Mouse (Mus musculus) hindbrain, postnatal 0 days (tissue): ENCODE measurements at regions not wholly inside any gene's neighbourhood (a gene's known extent, or its start where the extent isn't known, plus 50 kb on each side); places are given as distances from the start of the nearest gene placed in this dataset.

Experiments used
- ATAC-seq: fragments of 200-750 bp; cut with Nextera tagmentation; 2 replicates; pipeline ENCODE4 v1.8.0; 2017; ENCODE audit warnings: mild to moderate bottlenecking, moderate TSS enrichment, moderate library complexity
- DNase-seq: peaks from one replicate; pipeline ENCODE4 v3.0.0-alpha.2; 2015; ENCODE audit warnings: low spot score
- H3K27ac ChIP-seq: fragments of 300-500 bp; sonication (generic); 2 replicates; pipeline ENCODE4 v1.5.1; 2014; ENCODE audit warnings: mild to moderate bottlenecking
- H3K27me3 ChIP-seq: fragments of 300-500 bp; sonication (generic); 2 replicates; pipeline ENCODE4 v1.6.1; 2014; ENCODE audit warnings: low read length, mixed read lengths; ENCODE audit not compliant: insufficient read depth
- H3K36me3 ChIP-seq: fragments of 300-500 bp; sonication (generic); 2 replicates; pipeline ENCODE4 v1.6.1; 2014; ENCODE audit warnings: low read length, mixed read lengths; ENCODE audit not compliant: insufficient read depth
- H3K4me1 ChIP-seq: fragments of 300-500 bp; sonication (generic); 2 replicates; pipeline ENCODE4 v1.6.1; 2014; ENCODE audit warnings: antibody characterized with exemption, low read length, mixed read lengths; ENCODE audit not compliant: insufficient read depth
- H3K4me2 ChIP-seq: fragments of 300-500 bp; sonication (generic); 2 replicates; pipeline ENCODE4 v1.6.1; 2014; ENCODE audit warnings: low read depth, mild to moderate bottlenecking, low read length, moderate library complexity, mixed read lengths
- H3K4me3 ChIP-seq: fragments of 300-500 bp; sonication (generic); 2 replicates; pipeline ENCODE4 v1.5.1; 2014; ENCODE audit warnings: low read length
- H3K9ac ChIP-seq: fragments of 300-500 bp; sonication (generic); replicated peaks from 2 replicates; pipeline ENCODE4 v1.6.1; 2014; ENCODE audit warnings: mild to moderate bottlenecking, low read length, moderate library complexity, mixed read lengths
- H3K9me3 ChIP-seq: fragments of 300-500 bp; sonication (generic); 2 replicates; pipeline ENCODE4 v1.6.1; 2016; ENCODE audit warnings: low read length, mixed read lengths
- CTCF ChIP-seq: IDR thresholded peaks from 2 replicates; pipeline ENCODE4 v1.5.1; 2016; ENCODE audit warnings: antibody characterized with exemption, control low read depth, low read depth
- WGBS: fragments of 180-500 bp; shearing (Covaris S2); extraction: QIAGEN DNeasy Blood & Tissue Kit; methylation state at CpG from one replicate; pipeline ENCODE4 v1.1.7; 2014; 5-methylcytosine and 5-hydroxymethylcytosine counted together

GRCm38 (mm10) chr6:53765302-53765701 is 55.3 kb downstream of the Tril start:
- no peaks in the 10 kb centered on the region for H3K36me3 ChIP-seq
- DNase-seq (no peak), ATAC-seq (no peak)
- no peak overlapping the region for H3K4me3 ChIP-seq
- H3K27me3 ChIP-seq: no peaks in the 10 kb centered on the region
- H3K9ac ChIP-seq: no peak overlapping the region
- no peak overlapping the region for H3K27ac ChIP-seq
- no peak overlapping the region for H3K4me2 ChIP-seq
- no peaks in the 10 kb centered on the region for H3K9me3 ChIP-seq
- H3K4me1 ChIP-seq: no peaks in the 10 kb centered on the region
- 73% methylated on average over 5 of the region's 5 CpGs for WGBS
- TF ChIP-seq CTCF: no peak

DNA sequence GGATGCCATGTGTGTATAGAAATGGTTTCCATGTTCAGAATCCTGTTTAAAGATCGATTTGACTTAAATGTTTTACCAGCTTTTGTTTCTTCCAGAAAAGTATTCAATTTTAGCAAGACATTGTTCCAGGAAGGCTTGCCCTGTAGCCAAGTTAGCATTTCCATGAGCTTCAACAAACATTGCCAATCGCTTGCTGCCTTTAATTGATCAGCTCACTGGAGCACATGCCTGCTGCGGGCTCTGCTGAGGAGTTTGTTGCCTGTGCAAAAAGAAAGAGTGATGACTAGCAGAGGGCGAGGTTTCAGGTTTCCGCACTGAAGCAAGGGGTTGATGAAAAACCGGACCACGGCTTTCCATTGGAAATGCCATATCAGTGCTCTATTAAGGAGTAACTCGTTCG is 58.0 kb downstream of the Tril start:
- H3K9me3 ChIP-seq: no peaks in the 10 kb centered on the region
- no peaks in the 10 kb centered on the region for H3K36me3 ChIP-seq
- 84% methylated on average over 9 of the region's 9 CpGs for WGBS
- DNase-seq (no peak), ATAC-seq (no peak)
- H3K9ac ChIP-seq: no peak overlapping the region
- no peaks in the 10 kb centered on the region for H3K27me3 ChIP-seq
- H3K4me2 ChIP-seq: no peak overlapping the region
- H3K4me1 ChIP-seq: no peaks in the 10 kb centered on the region
- no peak overlapping the region for H3K4me3 ChIP-seq
- TF ChIP-seq CTCF: no peak
- H3K27ac ChIP-seq: no peak overlapping the region

- Histone ChIP-seq H3K9me3 (no peaks in the 10 kb centered on the region), H3K27me3 (no peaks in the 10 kb centered on the region), H3K4me1 (no peaks in the 10 kb centered on the region), H3K4me3 (no peak overlapping the region), H3K36me3 (no peaks in the 10 kb centered on the region), H3K4me2 (no peak overlapping the region), H3K27ac (peak overlapping the region; percentile 27; the same call in 1 of the 2 replicates), H3K9ac (no peak overlapping the region)
- TF ChIP-seq CTCF: peak; percentile 48
- WGBS: 11% methylated on average over 6 of the region's 6 CpGs
- DNase-seq (peak; percentile 81), ATAC-seq (no peak; the same call in 1 of the 2 replicates)
These were observed 60.0 kb downstream of the Tril start for GRCm38 (mm10) chr6:53760651-53761058.

- no peaks in the 10 kb centered on the region for H3K36me3 ChIP-seq
- H3K27ac ChIP-seq: no peak overlapping the region
- H3K27me3 ChIP-seq: no peaks in the 10 kb centered on the region
- 53% methylated on average over 3 of the region's 3 CpGs for WGBS
- H3K9ac ChIP-seq: no peak overlapping the region
- H3K4me3 ChIP-seq: no peak overlapping the region
- no peak for TF ChIP-seq CTCF
- no peaks in the 10 kb centered on the region for H3K9me3 ChIP-seq
- no peak overlapping the region for H3K4me2 ChIP-seq
- H3K4me1 ChIP-seq: no peaks in the 10 kb centered on the region
- DNase-seq (no peak), ATAC-seq (no peak)
These were observed 60.8 kb downstream of the Tril start for GRCm38 (mm10) chr6:53759686-53760306.

- no peak for TF ChIP-seq CTCF
- WGBS: 79% methylated on average over 3 of the region's 3 CpGs
These were observed 66.3 kb downstream of the Tril start for GRCm38 (mm10) chr6:53754366-53754765.

DNA sequence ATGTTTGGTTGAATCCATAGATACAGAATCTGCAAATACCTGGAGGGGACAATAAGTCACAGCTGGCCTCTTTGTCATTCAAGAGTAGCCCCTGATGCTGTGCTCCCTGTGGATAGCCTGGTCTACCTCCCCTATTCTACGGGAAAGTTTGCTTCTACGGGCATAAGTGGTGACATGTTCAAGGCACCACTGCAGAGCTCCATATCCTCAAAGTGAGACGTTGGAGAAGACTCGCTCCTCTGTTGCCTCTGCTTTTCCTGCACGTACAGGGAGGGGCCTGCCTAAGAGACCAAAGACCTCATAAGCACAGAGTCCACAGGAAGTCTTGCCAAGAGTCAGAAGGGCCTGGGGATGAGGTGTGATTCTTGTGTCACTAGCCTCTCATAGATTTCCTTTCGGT is 70.1 kb downstream of the Tril start:
- no peaks in the 10 kb centered on the region for H3K9me3 ChIP-seq
- WGBS: 92% methylated on average over 6 of the region's 6 CpGs

More at GRCm38 (mm10) chr6:53754366-53754765, 66.3 kb downstream of the Tril start:
- DNase-seq: no peak
- no peak overlapping the region for H3K9ac ChIP-seq
- H3K4me2 ChIP-seq: no peak overlapping the region
- ATAC-seq: no peak
- H3K9me3 ChIP-seq: no peaks in the 10 kb centered on the region
- H3K4me3 ChIP-seq: no peak overlapping the region
- H3K27me3 ChIP-seq: no peaks in the 10 kb centered on the region
- H3K4me1 ChIP-seq: no peaks in the 10 kb centered on the region
- no peaks in the 10 kb centered on the region for H3K36me3 ChIP-seq
- H3K27ac ChIP-seq: no peak overlapping the region

More for the DNA sequence above, 70.1 kb downstream of the Tril start:
- ATAC-seq (no peak), DNase-seq (no peak)
- H3K4me3 ChIP-seq: no peak overlapping the region
- no peak overlapping the region for H3K4me2 ChIP-seq
- no peaks in the 10 kb centered on the region for H3K27me3 ChIP-seq
- H3K9ac ChIP-seq: no peak overlapping the region
- H3K27ac ChIP-seq: no peak overlapping the region
- no peaks in the 10 kb centered on the region for H3K36me3 ChIP-seq
- no peak for TF ChIP-seq CTCF
- H3K4me1 ChIP-seq: no peaks in the 10 kb centered on the region
